Mouse (Mus musculus): ENCODE measurements around the gene Fgf2.

Gene Fgf2

DNA sequence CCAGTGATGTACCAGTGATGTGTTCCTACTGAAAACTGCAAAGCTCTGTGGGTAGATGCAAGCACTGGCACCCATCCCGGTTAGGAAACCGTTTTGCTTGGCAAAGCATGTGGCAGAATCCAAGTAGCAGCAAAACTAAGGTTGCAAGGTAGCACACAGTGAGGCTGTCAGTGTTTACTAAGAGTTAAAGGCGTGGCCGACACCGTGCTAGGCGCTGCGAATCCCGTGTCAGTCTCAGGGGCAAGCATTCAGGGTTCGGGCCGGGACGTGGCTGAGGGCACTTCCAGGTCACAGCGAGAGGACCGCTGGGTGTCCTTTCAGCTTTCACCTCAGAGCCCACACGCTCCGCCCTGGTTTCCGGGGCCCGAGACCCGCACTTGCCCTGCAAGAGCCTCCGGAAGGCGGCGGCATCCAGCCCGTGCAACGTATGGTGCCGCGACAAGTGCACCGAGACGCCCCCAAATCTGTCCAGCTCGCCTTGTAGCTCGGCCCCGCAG, 70.9 kb downstream of the Fgf2 start:
- no peak for DNase-seq (ENCODE audit: low read depth, low spot score)
- H3K36me3 ChIP-seq (ENCODE audit: control insufficient read depth, insufficient read depth, low read length, poor library complexity, severe bottlenecking), result no peaks in the 10 kb centered on the region
- no peaks in the 10 kb centered on the region for H3K27me3 ChIP-seq (ENCODE audit: control insufficient read depth, insufficient read depth, low read length, poor library complexity, severe bottlenecking)

DNA sequence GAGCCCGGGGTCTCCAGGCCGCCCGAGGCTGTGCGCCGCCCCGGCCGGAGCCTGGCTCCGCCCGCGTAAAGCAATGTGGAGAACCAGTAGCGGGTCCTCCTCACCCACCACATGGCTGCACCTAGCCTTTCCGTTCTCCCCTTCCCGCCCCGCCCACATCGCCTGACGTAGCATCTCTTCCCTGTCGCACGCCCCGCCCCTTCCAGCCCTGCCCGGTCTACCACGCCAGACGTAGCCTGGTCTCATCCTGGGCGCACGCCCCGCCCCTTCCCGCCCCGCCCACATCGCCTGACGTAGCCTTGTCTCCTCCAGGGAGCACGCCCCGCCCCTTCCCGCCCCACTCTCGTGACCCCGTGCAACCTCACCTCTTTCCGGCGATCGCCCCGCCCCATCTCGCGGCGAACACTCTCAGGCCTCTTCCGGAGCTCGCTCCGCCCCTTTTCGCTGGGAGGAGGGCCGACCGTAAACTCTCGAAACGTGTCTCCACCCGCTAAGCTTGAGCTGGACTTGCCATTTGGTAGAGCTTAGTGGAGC, 71.4 kb downstream of the Fgf2 start, which contains the start of gene Spata5:
TSS of gene Spata5 (plus strand) at position 439 of the 534 bp plus-strand sequence.
- Histone ChIP-seq H3K27me3 (ENCODE audit: control insufficient read depth, insufficient read depth, low read length, poor library complexity, severe bottlenecking) (no peaks in the 10 kb centered on the region), H3K36me3 (ENCODE audit: control insufficient read depth, insufficient read depth, low read length, poor library complexity, severe bottlenecking) (no peaks in the 10 kb centered on the region)
- peak; percentile 100 for DNase-seq (ENCODE audit: low read depth, low spot score)

DNA sequence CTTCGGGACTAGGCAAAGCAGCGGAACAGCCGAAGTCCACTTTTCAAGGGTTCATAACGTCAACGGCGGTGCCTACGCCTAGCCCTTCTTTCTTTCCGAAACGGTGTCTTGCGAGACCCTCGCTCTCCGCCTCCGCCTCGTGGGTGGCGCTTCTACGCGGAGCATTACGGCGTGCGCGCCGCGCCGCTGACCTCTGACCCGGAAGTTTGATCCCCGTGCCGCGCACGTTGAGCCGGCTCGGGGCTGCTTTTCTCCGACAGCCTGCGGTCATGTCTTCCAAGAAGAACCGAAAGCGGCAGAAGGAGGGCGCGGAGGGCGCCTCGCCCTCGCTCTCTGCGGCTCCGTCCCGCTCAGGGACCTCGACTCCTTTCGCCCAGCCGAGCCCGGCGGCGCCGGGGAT, 71.9 kb downstream of the Fgf2 start, which contains the start of gene Nudt6:
TSS of gene Nudt6 (minus strand) at position 140 of the 400 bp plus-strand sequence.
- Histone ChIP-seq H3K36me3 (ENCODE audit: control insufficient read depth, insufficient read depth, low read length, poor library complexity, severe bottlenecking) (no peaks in the 10 kb centered on the region), H3K27me3 (ENCODE audit: control insufficient read depth, insufficient read depth, low read length, poor library complexity, severe bottlenecking) (no peaks in the 10 kb centered on the region)
- peak; percentile 95 for DNase-seq (ENCODE audit: low read depth, low spot score)

DNA sequence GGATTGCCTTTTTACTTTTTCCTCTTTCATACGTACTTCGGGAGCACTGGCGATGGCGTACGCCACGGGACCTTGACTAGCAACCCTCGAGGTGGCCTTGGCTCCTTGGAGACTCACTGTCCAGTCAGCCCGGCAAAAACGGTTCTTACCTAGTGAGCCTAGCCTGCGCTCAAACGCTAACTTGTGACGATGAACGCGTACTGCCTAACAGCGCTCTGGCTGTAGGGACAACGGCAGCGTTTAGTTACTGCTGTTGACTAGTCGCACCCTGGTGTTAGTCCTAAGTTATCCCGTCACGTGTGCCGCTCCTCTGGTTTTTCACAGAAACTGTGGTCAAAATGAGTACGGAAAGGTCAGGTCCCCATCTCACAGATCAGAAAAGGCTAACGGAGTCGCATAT, 72.5 kb downstream of the Fgf2 start:
- Histone ChIP-seq H3K27me3 (ENCODE audit: control insufficient read depth, insufficient read depth, low read length, poor library complexity, severe bottlenecking) (no peaks in the 10 kb centered on the region), H3K36me3 (ENCODE audit: control insufficient read depth, insufficient read depth, low read length, poor library complexity, severe bottlenecking) (0 out of 2 replicates have a peak, but pooled peaks cover 3% of the 10 kb centered on the region)
- DNase-seq (ENCODE audit: low read depth, low spot score), result peak; percentile 57

DNA sequence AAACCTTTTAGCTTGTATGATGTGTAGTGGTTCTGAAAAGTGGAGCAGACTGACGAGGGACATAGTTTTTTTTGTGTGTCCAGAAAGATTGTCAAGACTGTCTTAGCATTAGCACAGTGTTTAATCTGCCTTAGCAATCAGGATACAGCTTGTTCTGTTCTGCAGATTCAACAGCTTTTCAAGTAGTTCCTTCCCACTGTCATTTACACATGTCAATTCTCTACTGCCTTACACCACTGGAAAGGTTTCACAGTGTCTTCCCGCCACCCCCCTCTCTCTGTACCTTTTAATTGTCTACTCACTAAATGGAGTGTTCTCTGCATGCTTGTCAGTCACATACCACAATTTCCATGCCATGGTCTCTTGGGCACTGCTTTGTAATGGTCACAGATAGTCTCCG, 73.0 kb downstream of the Fgf2 start:
- peak; percentile 37 for DNase-seq (ENCODE audit: low read depth, low spot score)

DNA sequence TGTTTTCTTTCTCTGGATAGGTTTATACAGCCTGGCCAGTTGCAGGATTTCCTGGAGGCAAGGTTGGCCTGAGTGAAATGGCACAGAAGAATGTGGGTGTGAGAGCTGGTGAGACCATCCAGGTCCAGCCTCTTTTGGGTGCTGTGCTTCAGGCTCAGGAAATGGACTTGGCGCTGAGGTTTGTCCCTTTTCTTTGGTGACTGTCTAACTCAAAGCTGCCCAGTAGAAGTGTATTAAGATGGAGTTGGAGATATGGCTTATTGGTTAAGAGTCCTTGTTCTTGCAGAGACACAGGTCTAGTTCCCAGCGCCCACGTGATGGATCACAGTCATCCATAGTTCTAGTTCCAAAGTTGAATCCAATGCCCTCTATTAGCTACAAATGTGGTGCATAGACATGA, 77.9 kb downstream of the Fgf2 start:
- H3K27me3 ChIP-seq (ENCODE audit: control insufficient read depth, insufficient read depth, low read length, poor library complexity, severe bottlenecking), result no peaks in the 10 kb centered on the region

More for the DNA sequence above, 73.0 kb downstream of the Fgf2 start:
- H3K36me3 ChIP-seq (ENCODE audit: control insufficient read depth, insufficient read depth, low read length, poor library complexity, severe bottlenecking), result peaks cover 3% of the 10 kb centered on the region; the same call in 1 of the 2 replicates
- no peaks in the 10 kb centered on the region for H3K27me3 ChIP-seq (ENCODE audit: control insufficient read depth, insufficient read depth, low read length, poor library complexity, severe bottlenecking)

DNA sequence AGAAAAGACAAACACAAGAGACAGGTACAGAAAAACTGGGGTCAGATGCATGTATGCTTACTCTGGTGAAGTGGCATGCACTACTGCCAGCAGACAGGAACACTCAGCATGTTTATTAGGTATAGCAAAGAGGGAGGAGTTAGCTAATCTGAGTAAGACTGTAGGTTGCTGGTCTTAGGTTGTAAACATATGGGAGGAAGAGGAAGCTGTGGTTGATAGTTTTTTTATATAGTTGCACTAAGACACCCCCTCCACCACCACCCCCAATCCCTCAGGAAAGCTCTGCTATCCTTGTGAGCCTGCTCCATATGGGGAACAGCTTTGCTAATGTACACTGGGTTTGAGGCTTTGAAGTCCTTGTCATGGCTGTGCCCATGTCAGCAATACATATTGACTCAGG, 82.2 kb downstream of the Fgf2 start:
- H3K36me3 ChIP-seq (ENCODE audit: control insufficient read depth, insufficient read depth, low read length, poor library complexity, severe bottlenecking), result peaks cover 3% of the 10 kb centered on the region; the same call in 1 of the 2 replicates
- no peak for DNase-seq (ENCODE audit: low read depth, low spot score)
- H3K27me3 ChIP-seq (ENCODE audit: control insufficient read depth, insufficient read depth, low read length, poor library complexity, severe bottlenecking), result no peaks in the 10 kb centered on the region

More for the DNA sequence above, 77.9 kb downstream of the Fgf2 start:
- H3K36me3 ChIP-seq (ENCODE audit: control insufficient read depth, insufficient read depth, low read length, poor library complexity, severe bottlenecking), result peaks cover 5% of the 10 kb centered on the region; the same call in 1 of the 2 replicates
- no peak for DNase-seq (ENCODE audit: low read depth, low spot score)

DNA sequence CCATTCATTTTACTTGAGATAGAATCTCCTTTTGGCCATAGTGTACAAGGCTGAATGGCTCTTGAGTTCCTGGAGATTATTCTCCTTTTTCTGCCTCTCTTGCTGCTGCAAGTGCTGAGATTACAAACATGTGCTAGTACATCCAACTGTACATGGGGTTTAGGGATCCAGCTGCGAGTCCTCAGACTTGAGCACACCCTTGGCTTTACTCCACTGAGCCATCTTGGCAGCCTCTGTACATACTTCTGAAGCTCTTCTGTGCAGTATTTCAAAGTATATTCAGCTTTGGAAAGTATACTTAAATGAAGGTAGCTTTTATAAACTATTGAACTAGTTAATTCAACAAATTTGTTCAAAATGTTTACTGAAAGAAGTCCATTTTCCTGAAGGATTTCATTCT, 91.6 kb downstream of the Fgf2 start:
- Histone ChIP-seq H3K36me3 (ENCODE audit: control insufficient read depth, insufficient read depth, low read length, poor library complexity, severe bottlenecking) (peaks cover 2% of the 10 kb centered on the region; the same call in 1 of the 2 replicates), H3K27me3 (ENCODE audit: control insufficient read depth, insufficient read depth, low read length, poor library complexity, severe bottlenecking) (no peaks in the 10 kb centered on the region)
- no peak for DNase-seq (ENCODE audit: low read depth, low spot score)

DNA sequence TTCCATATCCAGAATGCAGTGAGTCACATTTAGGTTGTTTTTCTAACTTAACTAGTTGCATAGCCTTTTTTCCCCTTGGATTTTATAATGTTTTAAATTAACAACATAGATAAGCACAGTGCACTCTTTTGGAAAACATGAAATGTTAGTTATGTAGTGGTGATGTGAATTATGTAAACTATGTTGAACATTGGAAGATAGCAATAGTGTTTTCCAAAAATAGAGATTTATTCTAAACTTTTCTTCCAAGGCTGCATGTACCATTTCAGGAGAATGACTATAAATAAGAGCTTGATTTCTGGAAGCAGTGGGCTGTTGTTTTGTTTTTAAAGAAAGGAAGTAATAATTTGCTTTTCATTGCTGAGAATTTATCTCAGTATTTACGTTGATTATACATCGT, 95.3 kb downstream of the Fgf2 start:
- no peak for DNase-seq (ENCODE audit: low read depth, low spot score)
- no peaks in the 10 kb centered on the region for H3K27me3 ChIP-seq (ENCODE audit: control insufficient read depth, insufficient read depth, low read length, poor library complexity, severe bottlenecking)
- peaks cover 2% of the 10 kb centered on the region; the same call in 1 of the 2 replicates for H3K36me3 ChIP-seq (ENCODE audit: control insufficient read depth, insufficient read depth, low read length, poor library complexity, severe bottlenecking)

DNA sequence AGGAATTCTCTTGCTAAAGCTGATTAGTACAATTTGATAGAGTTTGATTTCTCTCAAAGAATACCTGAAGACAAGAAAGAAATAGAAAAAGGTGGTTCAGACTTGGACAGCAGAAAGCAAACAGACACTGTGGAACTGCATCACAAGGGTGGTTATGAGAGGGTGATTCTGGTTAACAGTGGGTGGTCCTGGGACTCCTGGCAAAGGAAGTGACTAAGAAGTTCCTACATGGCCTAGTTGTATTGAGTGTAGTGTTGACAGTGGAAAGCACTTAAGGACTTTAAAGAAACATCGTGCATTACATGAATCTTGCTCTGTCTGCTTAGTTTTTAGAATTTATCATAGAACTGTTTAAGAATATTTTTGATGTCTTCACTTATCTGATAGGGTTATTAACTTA, 107.8 kb downstream of the Fgf2 start:
- no peak for DNase-seq (ENCODE audit: low read depth, low spot score)
- Histone ChIP-seq H3K27me3 (ENCODE audit: control insufficient read depth, insufficient read depth, low read length, poor library complexity, severe bottlenecking) (no peaks in the 10 kb centered on the region), H3K36me3 (ENCODE audit: control insufficient read depth, insufficient read depth, low read length, poor library complexity, severe bottlenecking) (peaks cover 4% of the 10 kb centered on the region; the same call in 1 of the 2 replicates)

Measured in splenic B cell, adult 2 months (primary cell).